Mouse (Mus musculus) left cerebral cortex, adult 2 months (tissue): Measurements from ENCODE around the gene Vmn1r107. TPM values are rescaled to one million over a fixed set of nuclear protein-coding genes. Genes with fewer than 3 reads are reported as not detected.
"Not testable (repeated sequence)": the region's sequence is repeated elsewhere in the genome, so short reads cannot be mapped to it uniquely, and the experiment has no call there.

Experiments
- DNase-seq, 2 experiments: peaks; one replicate each; pipeline ENCODE4 v3.0.0; 2021 to 2022; ENCODE audit warnings: low spot score in 2 of 2, mixed read lengths in 1 of 2; ENCODE audit errors: extremely low spot score in 1 of 2
- H3K27ac ChIP-seq: fragments of 200-600 bp; 2 replicates; pipeline ENCODE4 v1.8.1; 2022
- H3K4me3 ChIP-seq: fragments of 200-600 bp; 2 replicates; pipeline ENCODE4 v1.8.1; 2022
- intact Hi-C: fragments of 180-260 bp; cut with DNase I; formaldehyde crosslinking; loops from one replicate; pipeline ENCODE4 v1.15.1; 2025
- long read RNA-seq, 2 experiments: library from polyadenylated mRNA; stranded (forward); transcript quantifications; one replicate each; pipeline ENCODE4 v2.0.0; 2021; ENCODE audit warnings: borderline mapping rate in 2 of 2
- total RNA-seq, 2 experiments: library from RNA; stranded (reverse); gene quantifications; 2 replicates each; pipeline ENCODE4 v1.2.3; 2021

The Vmn1r107 gene
- total RNA-seq: not detected
- long read RNA-seq, experiment 1: 0 reads
- long read RNA-seq, experiment 2: 0 reads

- DNase-seq, intact Hi-C loops, H3K27ac ChIP-seq, H3K4me3 ChIP-seq: not testable (repeated sequence)
These were observed at the start of gene Vmn1r107 for GRCm38 (mm10) chr7:20668618-20669017. TSS of gene Vmn1r107 (plus strand) at chr7:20668918.

DNA sequence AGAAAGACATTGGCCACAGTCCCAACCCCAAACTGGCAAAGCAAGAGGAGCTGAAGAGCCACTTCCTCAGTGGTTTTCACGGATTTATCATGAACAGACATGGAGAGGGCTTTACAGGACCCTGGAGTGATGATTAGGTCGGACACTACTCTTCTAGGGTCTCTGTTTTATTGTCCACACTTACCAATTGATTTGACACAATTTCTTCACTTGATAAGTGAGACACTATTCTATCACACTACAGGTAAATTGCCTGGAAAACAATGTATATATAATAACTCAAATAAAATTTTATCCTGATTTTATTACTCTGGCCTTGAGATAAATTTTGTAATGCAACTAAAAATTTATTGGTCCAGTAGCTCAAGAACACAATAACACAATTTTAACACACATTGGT is 34.4 kb downstream of the Vmn1r107 start, which contains the start of gene Vmn1r111:
Gene Vmn1r111, minus strand, starts transcription at position 101 of the 400 bp plus-strand sequence.
- DNase-seq, H3K27ac ChIP-seq, H3K4me3 ChIP-seq, intact Hi-C loops: not testable (repeated sequence)

Other genes with a start within 250 kb of the Vmn1r107 start
- not detected for gene Vmn1r101, start 226.3 kb upstream of the Vmn1r107 start, total RNA-seq
- gene Gm10670, start 194.0 kb upstream of the Vmn1r107 start, total RNA-seq: not detected
- gene Vmn1r103, start 158.4 kb upstream of the Vmn1r107 start, total RNA-seq: not detected
- not detected for gene Vmn1r104, start 135.1 kb upstream of the Vmn1r107 start, total RNA-seq
- not detected for gene Gm5726, start 123.2 kb upstream of the Vmn1r107 start, total RNA-seq
- not detected for gene Gm4141, start 92.7 kb upstream of the Vmn1r107 start, total RNA-seq
- gene Gm4513, start 69.9 kb upstream of the Vmn1r107 start, total RNA-seq: not detected
- not detected for gene Vmn1r111, start 34.3 kb downstream of the Vmn1r107 start, total RNA-seq
- not detected for gene Gm10668, start 61.7 kb downstream of the Vmn1r107 start, total RNA-seq
- gene Vmn1r112, start 102.3 kb downstream of the Vmn1r107 start, total RNA-seq: not detected
- not detected for gene Vmn1r113, start 118.4 kb downstream of the Vmn1r107 start, total RNA-seq
- not detected for gene Vmn1r114, start 143.3 kb downstream of the Vmn1r107 start, total RNA-seq
- gene Vmn1r115, start 176.1 kb downstream of the Vmn1r107 start, total RNA-seq: not detected
- gene Vmn1r116, start 203.3 kb downstream of the Vmn1r107 start, total RNA-seq: not detected
- not detected for gene Vmn1r117, start 215.2 kb downstream of the Vmn1r107 start, total RNA-seq
- gene Vmn1r118, start 243.4 kb downstream of the Vmn1r107 start, total RNA-seq: not detected